7 mouse cellular contexts compared by ENCODE assay signal in genomic region chr1:93763531-93763930, GRCm38 (mm10). TPM values are rescaled to one million over a fixed set of nuclear protein-coding genes. Genes with fewer than 3 reads are reported as not detected.
DNase-seq lines count a peak whose midpoint lies in the region; ATAC-seq and TF ChIP-seq lines count a peak whose summit lies in the region.
"Not testable (repeated sequence)": the region's sequence is repeated elsewhere in the genome, so short reads cannot be mapped to it uniquely, and the experiment has no call there.

No protein-coding gene starts in this region.

- WGBS in liver, embryonic 11.5 days, result 78% methylated on average over 3 of the region's 3 CpGs
- 65% methylated on average over 3 of the region's 3 CpGs for WGBS in liver, embryonic 14.5 days (ENCODE audit: insufficient replicate concordance)
- 74% methylated on average over 3 of the region's 3 CpGs for WGBS in liver, postnatal 0 days (ENCODE audit: insufficient replicate concordance)

- not testable (repeated sequence) for H3K4me1 ChIP-seq in liver, embryonic 11.5 days (replicated peaks; ENCODE audit: control insufficient read depth, insufficient read depth, low read length)
- peaks cover 28 to 34% of the 10 kb centered on the region in 2 experiments for H3K4me1 ChIP-seq in liver, embryonic 14.5 days (replicated peaks; ENCODE audit: control insufficient read depth in 2 of 2, insufficient read depth in 2 of 2, low read length in 1 of 2)
- peaks cover 16% of the 10 kb centered on the region for H3K4me1 ChIP-seq in liver, postnatal 0 days (ENCODE audit: insufficient read depth)

- not testable (repeated sequence) for H3K4me2 ChIP-seq in liver, embryonic 11.5 days
- peak overlapping the region; percentile 39 for H3K4me2 ChIP-seq in liver, embryonic 14.5 days (ENCODE audit: low read depth)
- H3K4me2 ChIP-seq in liver, postnatal 0 days (ENCODE audit: low read depth, low read length), result peak overlapping the region; percentile 35; the same call in 1 of the 2 replicates

- H3K36me3 ChIP-seq in liver, embryonic 11.5 days (ENCODE audit: control insufficient read depth, insufficient read depth, low read length); liver, embryonic 14.5 days (replicated peaks; ENCODE audit: control insufficient read depth, insufficient read depth, low read depth); liver, postnatal 0 days (replicated peaks; ENCODE audit: insufficient read depth, low read length): not testable (repeated sequence)

- H3K9ac ChIP-seq in liver, embryonic 11.5 days (ENCODE audit: low read depth, low read length); liver, embryonic 14.5 days (replicated peaks); liver, postnatal 0 days (replicated peaks): not testable (repeated sequence)

- H3K9me3 ChIP-seq in liver, embryonic 11.5 days (ENCODE audit: control insufficient read depth, low read length); liver, embryonic 14.5 days (ENCODE audit: control insufficient read depth, low read length); liver, postnatal 0 days (ENCODE audit: low read length): not testable (repeated sequence)

- ATAC-seq in erythroid progenitor cell, adult 5-6 weeks (replicated peaks; ENCODE audit: low FRiP score, poor library complexity, severe bottlenecking), result peak; percentile 90
- ATAC-seq in liver, embryonic 11.5 days (replicated peaks; ENCODE audit: low FRiP score), result 0 out of 2 replicates have a peak, but pooled peaks have one; percentile 40
- peak; percentile 83 for ATAC-seq in liver, embryonic 14.5 days (ENCODE audit: insufficient read depth)
- ATAC-seq in liver, postnatal 0 days, result peak; percentile 67; the same call in 1 of the 2 replicates

- not testable (repeated sequence) for TF ChIP-seq EP300 in liver, embryonic 14.5 days (IDR thresholded peaks at IDR 0.05; ENCODE audit: low read depth); liver, postnatal 0 days (IDR thresholded peaks at IDR 0.05; ENCODE audit: low read depth)

- DNase-seq in R1 (ENCODE audit: low read depth, low spot score), result peak; percentile 51
- DNase-seq in c-Kit-positive CD71-positive TER-119-positive erythroid progenitor cells, embryonic 14.5 days (ENCODE audit: low spot score), result peak; percentile 52
- DNase-seq in liver, embryonic 11.5 days (ENCODE audit: low spot score); liver, postnatal 0 days: not testable (repeated sequence)
- peak; percentile 42 to 53 (median 52) for DNase-seq in liver, embryonic 14.5 days (ENCODE audit: low read depth in 3 of 3, low spot score in 3 of 3)
- DNase-seq in spleen, postnatal 36 days (ENCODE audit: low spot score in 2 of 2), result peak; percentile 12 to 38

- not testable (repeated sequence) for TF ChIP-seq CTCF in liver, embryonic 14.5 days (IDR thresholded peaks at IDR 0.05; ENCODE audit: low read depth); liver, postnatal 0 days (IDR thresholded peaks at IDR 0.05; ENCODE audit: low read depth)

- not testable (repeated sequence) for H3K27ac ChIP-seq in liver, embryonic 11.5 days (ENCODE audit: low read depth, low read length); liver, embryonic 14.5 days; liver, postnatal 0 days (ENCODE audit: low read depth)

- H3K4me3 ChIP-seq in liver, embryonic 11.5 days (ENCODE audit: low read depth, low read length); liver, embryonic 14.5 days (ENCODE audit: insufficient read depth in 1 of 2, low read depth in 2 of 2, low read length in 2 of 2); liver, postnatal 0 days (ENCODE audit: low read depth, low read length): not testable (repeated sequence)

- not testable (repeated sequence) for H3K27me3 ChIP-seq in liver, embryonic 11.5 days (replicated peaks; ENCODE audit: control insufficient read depth, insufficient read depth, low read length); liver, embryonic 14.5 days (ENCODE audit: control insufficient read depth, insufficient read depth, low read length); liver, postnatal 0 days (ENCODE audit: insufficient read depth, low read length)

RNA-seq across cellular contexts. Expression of gene Thap4, which starts 8.9 kb away (rescaled TPM):
- 1.1 and 30.6 TPM in 2 replicates for total RNA-seq in erythroid progenitor cell, adult 5-6 weeks (2015; ENCODE audit: low replicate concordance)
- 3.1 and 14.1 TPM in 2 replicates for total RNA-seq in erythroid progenitor cell, adult 5-6 weeks (2017; ENCODE audit: low replicate concordance)
- polyA plus RNA-seq in liver, embryonic 11.5 days (2014; fragmentation: Nextera tagmentation; extraction: Ambion mirVana), result 28.9 and 31.7 TPM in 2 replicates
- polyA plus RNA-seq in liver, embryonic 14.5 days (2012; rRNA removed), result 8.5 and 10.5 TPM in 2 replicates
- polyA plus RNA-seq in liver, embryonic 14.5 days (2014; fragmentation: Nextera tagmentation; extraction: Ambion mirVana), result 11.5 and 11.7 TPM in 2 replicates
- polyA plus RNA-seq in liver, postnatal 0 days (2015; fragmentation: Nextera tagmentation; extraction: Ambion mirVana), result 13.0 TPM in 2 replicates

RNA-seq across cellular contexts. Expression of gene Atg4b, which starts 12.2 kb away (rescaled TPM):
- total RNA-seq in erythroid progenitor cell, adult 5-6 weeks (2015; ENCODE audit: low replicate concordance), result 67.8 and 91.4 TPM in 2 replicates
- total RNA-seq in erythroid progenitor cell, adult 5-6 weeks (2017; ENCODE audit: low replicate concordance), result 116 and 166 TPM in 2 replicates
- 86.2 and 87.6 TPM in 2 replicates for polyA plus RNA-seq in liver, embryonic 11.5 days (2014; fragmentation: Nextera tagmentation; extraction: Ambion mirVana)
- polyA plus RNA-seq in liver, embryonic 14.5 days (2012; rRNA removed), result 18.6 and 22.6 TPM in 2 replicates
- polyA plus RNA-seq in liver, embryonic 14.5 days (2014; fragmentation: Nextera tagmentation; extraction: Ambion mirVana), result 64.3 and 68.2 TPM in 2 replicates
- polyA plus RNA-seq in liver, postnatal 0 days (2015; fragmentation: Nextera tagmentation; extraction: Ambion mirVana), result 48.9 and 51.6 TPM in 2 replicates

RNA-seq across cellular contexts. Expression of gene Dtymk, which starts 38.2 kb away (rescaled TPM):
- 135 and 183 TPM in 2 replicates for total RNA-seq in erythroid progenitor cell, adult 5-6 weeks (2015; ENCODE audit: low replicate concordance)
- total RNA-seq in erythroid progenitor cell, adult 5-6 weeks (2017; ENCODE audit: low replicate concordance), result 123 and 140 TPM in 2 replicates
- 297 and 324 TPM in 2 replicates for polyA plus RNA-seq in liver, embryonic 11.5 days (2014; fragmentation: Nextera tagmentation; extraction: Ambion mirVana)
- polyA plus RNA-seq in liver, embryonic 14.5 days (2012; rRNA removed), result 99.0 and 128 TPM in 2 replicates
- 148 and 150 TPM in 2 replicates for polyA plus RNA-seq in liver, embryonic 14.5 days (2014; fragmentation: Nextera tagmentation; extraction: Ambion mirVana)
- polyA plus RNA-seq in liver, postnatal 0 days (2015; fragmentation: Nextera tagmentation; extraction: Ambion mirVana), result 73.3 and 78.9 TPM in 2 replicates

RNA-seq across cellular contexts. Expression of gene Ing5, which starts 40.2 kb away (rescaled TPM):
- total RNA-seq in erythroid progenitor cell, adult 5-6 weeks (2015; ENCODE audit: low replicate concordance), result 10.5 and 18.4 TPM in 2 replicates
- 23.2 and 41.9 TPM in 2 replicates for total RNA-seq in erythroid progenitor cell, adult 5-6 weeks (2017; ENCODE audit: low replicate concordance)
- polyA plus RNA-seq in liver, embryonic 11.5 days (2014; fragmentation: Nextera tagmentation; extraction: Ambion mirVana), result 23.1 and 24.2 TPM in 2 replicates
- 5.3 and 6.9 TPM in 2 replicates for polyA plus RNA-seq in liver, embryonic 14.5 days (2012; rRNA removed)
- 7.6 and 9.6 TPM in 2 replicates for polyA plus RNA-seq in liver, embryonic 14.5 days (2014; fragmentation: Nextera tagmentation; extraction: Ambion mirVana)
- polyA plus RNA-seq in liver, postnatal 0 days (2015; fragmentation: Nextera tagmentation; extraction: Ambion mirVana), result 4.6 and 5.7 TPM in 2 replicates

Comparison
In these comparisons a context has a peak if more than half of its experiments do, and no peak if none do; other contexts are left out.
1. ATAC-seq: peak in every context shown above with its lines; median percentile 90 in erythroid progenitor cell, adult 5-6 weeks; 83 in liver, embryonic 14.5 days; 67 in liver, postnatal 0 days; 40 in liver, embryonic 11.5 days.